Mouse (Mus musculus): Measurements from ENCODE around the gene Cant1. TPM values are rescaled to one million over a fixed set of nuclear protein-coding genes. Genes with fewer than 3 reads are reported as not detected.
A peak's percentile ranks its signal among the peaks of the same experiment; 100 is the strongest.

Cant1 gene
- polyA plus RNA-seq, 1 experiment from 2014 or later, result 22.5 TPM

GRCm38 (mm10) chr11:118426765-118427164 is 7.9 kb upstream of the Cant1 start:
- H3K9ac ChIP-seq (ENCODE audit: low read length), result no peak overlapping the region
- no peak for ATAC-seq (ENCODE audit: insufficient read depth, low FRiP score)
- no peaks in the 10 kb centered on the region for H3K9me3 ChIP-seq (replicated peaks; ENCODE audit: control insufficient read depth, low read length)
- WGBS, result 73% methylated on average over 5 of the region's 5 CpGs
- H3K27me3 ChIP-seq (ENCODE audit: control insufficient read depth, insufficient read depth, low read length), result no peaks in the 10 kb centered on the region
- no peak overlapping the region for H3K4me2 ChIP-seq (ENCODE audit: low read depth, low read length)
- peaks cover 54% of the 10 kb centered on the region for H3K4me1 ChIP-seq (ENCODE audit: control insufficient read depth, insufficient read depth, low read length)
- H3K36me3 ChIP-seq (ENCODE audit: control insufficient read depth, insufficient read depth, low read length), result no peaks in the 10 kb centered on the region
- no peak overlapping the region for H3K4me3 ChIP-seq (replicated peaks; ENCODE audit: low read length)
- H3K27ac ChIP-seq (ENCODE audit: low read length), result no peak overlapping the region

- WGBS, result 45% methylated on average over 13 of the region's 13 CpGs
- H3K9me3 ChIP-seq (replicated peaks; ENCODE audit: control insufficient read depth, low read length), result no peaks in the 10 kb centered on the region
- H3K4me3 ChIP-seq (replicated peaks; ENCODE audit: low read length), result no peak overlapping the region
- no peaks in the 10 kb centered on the region for H3K36me3 ChIP-seq (ENCODE audit: control insufficient read depth, insufficient read depth, low read length)
- H3K4me2 ChIP-seq (ENCODE audit: low read depth, low read length), result no peak overlapping the region
- no peaks in the 10 kb centered on the region for H3K27me3 ChIP-seq (ENCODE audit: control insufficient read depth, insufficient read depth, low read length)
- peaks cover 34% of the 10 kb centered on the region for H3K4me1 ChIP-seq (ENCODE audit: control insufficient read depth, insufficient read depth, low read length)
- ATAC-seq (ENCODE audit: insufficient read depth, low FRiP score), result no peak
- H3K9ac ChIP-seq (ENCODE audit: low read length), result no peak overlapping the region
- H3K27ac ChIP-seq (ENCODE audit: low read length), result no peak overlapping the region
These were observed 5.9 kb upstream of the Cant1 start for GRCm38 (mm10) chr11:118424621-118425335.

DNA sequence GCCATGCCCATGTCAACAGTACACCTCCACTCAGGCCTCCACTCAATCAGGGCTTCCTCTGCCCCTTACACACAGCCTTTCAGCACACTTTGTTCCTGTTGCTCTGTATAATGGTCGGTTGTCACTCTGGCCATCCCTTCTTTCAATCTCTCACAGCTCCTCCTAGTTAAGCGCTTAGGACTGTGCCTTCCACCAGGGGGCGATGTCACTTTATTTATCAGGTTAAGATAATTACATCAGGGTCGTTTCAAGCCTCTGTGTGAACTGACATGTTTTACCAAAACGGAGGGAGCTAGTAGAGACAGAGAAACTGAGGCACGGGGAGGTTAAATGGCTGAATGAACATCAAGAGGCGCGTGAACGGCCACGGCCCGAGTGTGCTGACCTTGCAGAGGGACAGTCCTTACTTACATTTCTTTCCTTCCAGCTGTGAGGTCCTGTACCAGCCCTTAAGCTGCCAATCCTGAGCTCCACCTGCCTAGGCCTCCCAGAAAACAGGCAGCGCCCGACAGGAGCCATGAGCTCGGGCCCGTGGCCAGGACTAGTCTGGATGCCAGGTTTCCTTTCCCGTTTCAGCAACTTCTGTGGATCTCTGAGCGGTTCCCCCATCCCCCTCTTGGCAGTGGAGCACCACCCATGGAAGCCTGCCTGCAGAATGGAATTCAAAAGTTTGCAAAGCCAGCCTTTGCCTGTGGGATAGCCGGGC is 4.5 kb upstream of the Cant1 start:
- H3K4me2 ChIP-seq (ENCODE audit: low read depth, low read length), result peak overlapping the region; percentile 51
- 5% methylated on average over 18 of the region's 18 CpGs for WGBS
- H3K27me3 ChIP-seq (ENCODE audit: control insufficient read depth, insufficient read depth, low read length), result no peaks in the 10 kb centered on the region
- peak overlapping the region; percentile 71 for H3K27ac ChIP-seq (ENCODE audit: low read length)
- peak overlapping the region; percentile 64 for H3K9ac ChIP-seq (ENCODE audit: low read length)
- ATAC-seq (ENCODE audit: insufficient read depth, low FRiP score), result 0 out of 2 replicates have a peak, but pooled peaks have one; percentile 5
- H3K4me3 ChIP-seq (replicated peaks; ENCODE audit: low read length), result peak overlapping the region; percentile 22
- no peaks in the 10 kb centered on the region for H3K9me3 ChIP-seq (replicated peaks; ENCODE audit: control insufficient read depth, low read length)
- H3K36me3 ChIP-seq (ENCODE audit: control insufficient read depth, insufficient read depth, low read length), result no peaks in the 10 kb centered on the region
- peaks cover 26% of the 10 kb centered on the region for H3K4me1 ChIP-seq (ENCODE audit: control insufficient read depth, insufficient read depth, low read length)

DNA sequence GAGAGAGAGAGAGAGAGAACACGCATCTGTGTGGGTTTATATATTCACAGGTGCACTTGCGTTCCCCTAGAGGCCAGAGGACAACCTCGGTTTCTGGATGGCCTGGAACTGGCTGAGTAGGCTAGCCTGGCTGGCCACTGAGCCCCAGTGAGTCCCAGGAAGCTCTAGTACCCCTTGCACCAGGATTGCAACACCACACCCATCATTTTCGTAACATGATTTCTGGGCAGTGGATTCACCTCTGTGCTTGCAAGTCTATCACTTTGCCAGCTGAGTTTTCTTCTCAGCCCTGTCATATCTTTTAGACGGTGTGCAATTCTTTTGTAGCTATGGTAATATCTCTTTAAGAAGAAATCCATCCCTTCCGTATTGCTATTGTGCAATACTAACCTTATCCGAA is 1.4 kb upstream of the Cant1 start:
- ATAC-seq (ENCODE audit: insufficient read depth, low FRiP score), result no peak
- Histone ChIP-seq H3K27me3 (ENCODE audit: control insufficient read depth, insufficient read depth, low read length) (no peaks in the 10 kb centered on the region), H3K36me3 (ENCODE audit: control insufficient read depth, insufficient read depth, low read length) (no peaks in the 10 kb centered on the region), H3K4me1 (ENCODE audit: control insufficient read depth, insufficient read depth, low read length) (peaks cover 35% of the 10 kb centered on the region), H3K4me2 (ENCODE audit: low read depth, low read length) (no peak overlapping the region), H3K9ac (ENCODE audit: low read length) (no peak overlapping the region), H3K4me3 (replicated peaks; ENCODE audit: low read length) (no peak overlapping the region), H3K9me3 (replicated peaks; ENCODE audit: control insufficient read depth, low read length) (no peaks in the 10 kb centered on the region), H3K27ac (ENCODE audit: low read length) (no peak overlapping the region)
- WGBS, result 62% methylated on average over 7 of the region's 7 CpGs

DNA sequence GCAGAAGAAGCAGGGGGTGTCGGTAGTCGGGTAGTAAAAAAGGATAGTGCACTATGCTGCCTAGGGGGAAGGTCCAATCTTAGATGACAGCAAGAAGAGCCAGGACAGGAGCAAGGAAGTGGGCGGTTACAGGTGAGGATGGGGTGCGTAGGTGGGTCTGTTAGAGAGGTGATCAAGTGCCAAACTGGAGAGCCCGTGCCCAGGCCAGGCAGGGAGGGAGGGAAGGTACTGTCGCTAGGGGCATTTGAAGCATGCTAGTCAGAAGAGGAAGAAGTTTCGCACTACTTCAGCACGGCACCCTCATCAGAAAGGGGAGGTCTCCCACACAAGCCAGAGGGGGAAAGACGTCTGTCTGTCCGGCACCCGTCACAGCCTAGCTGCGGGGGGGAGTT is 448 bp downstream of the Cant1 start:
- H3K27ac ChIP-seq (ENCODE audit: low read length), result peak overlapping the region; percentile 79
- no peaks in the 10 kb centered on the region for H3K36me3 ChIP-seq (ENCODE audit: control insufficient read depth, insufficient read depth, low read length)
- WGBS, result 5% methylated on average over 12 of the region's 12 CpGs
- H3K9ac ChIP-seq (ENCODE audit: low read length), result peak overlapping the region; percentile 95
- no peaks in the 10 kb centered on the region for H3K9me3 ChIP-seq (replicated peaks; ENCODE audit: control insufficient read depth, low read length)
- peak overlapping the region; percentile 90 for H3K4me3 ChIP-seq (replicated peaks; ENCODE audit: low read length)
- H3K4me2 ChIP-seq (ENCODE audit: low read depth, low read length), result peak overlapping the region; percentile 82
- H3K4me1 ChIP-seq (ENCODE audit: control insufficient read depth, insufficient read depth, low read length), result peaks cover 22% of the 10 kb centered on the region
- no peaks in the 10 kb centered on the region for H3K27me3 ChIP-seq (ENCODE audit: control insufficient read depth, insufficient read depth, low read length)
- peak; percentile 3; the same call in 1 of the 2 replicates for ATAC-seq (ENCODE audit: insufficient read depth, low FRiP score)

GRCm38 (mm10) chr11:118417496-118417895 is 1.4 kb downstream of the Cant1 start:
- H3K9me3 ChIP-seq (replicated peaks; ENCODE audit: control insufficient read depth, low read length), result no peaks in the 10 kb centered on the region
- peaks cover 20% of the 10 kb centered on the region for H3K4me1 ChIP-seq (ENCODE audit: control insufficient read depth, insufficient read depth, low read length)
- 93% methylated on average over 9 of the region's 9 CpGs for WGBS
- no peaks in the 10 kb centered on the region for H3K36me3 ChIP-seq (ENCODE audit: control insufficient read depth, insufficient read depth, low read length)
- peak overlapping the region; percentile 90; the same call in 1 of the 2 replicates for H3K4me3 ChIP-seq (replicated peaks; ENCODE audit: low read length)
- H3K27me3 ChIP-seq (ENCODE audit: control insufficient read depth, insufficient read depth, low read length), result no peaks in the 10 kb centered on the region
- no peak for ATAC-seq (ENCODE audit: insufficient read depth, low FRiP score)
- peak overlapping the region; percentile 82 for H3K4me2 ChIP-seq (ENCODE audit: low read depth, low read length)
- 0 out of 2 replicates have a peak overlapping the region, but pooled peaks have one; percentile 1 for H3K27ac ChIP-seq (ENCODE audit: low read length)
- H3K9ac ChIP-seq (ENCODE audit: low read length), result peak overlapping the region; percentile 95

DNA sequence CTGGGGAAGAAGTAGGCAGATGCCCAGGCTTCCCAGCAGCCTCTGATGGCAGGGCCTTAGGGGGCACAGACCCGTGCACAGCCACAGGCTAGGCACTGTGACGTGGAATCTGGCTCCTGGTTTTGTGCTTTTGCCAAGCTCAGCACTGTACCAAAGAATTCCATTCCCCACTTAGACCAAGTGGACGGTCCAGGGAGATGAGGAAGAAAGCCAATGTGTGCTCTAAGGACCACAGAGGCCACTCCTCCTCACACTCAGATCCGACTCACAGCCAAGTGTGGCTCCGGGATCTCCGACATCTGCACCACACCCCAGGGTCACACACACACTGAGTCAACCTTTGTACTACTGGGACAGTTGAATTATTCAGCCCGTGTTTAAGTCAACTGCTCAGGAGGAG is 2.8 kb downstream of the Cant1 start:
- H3K9ac ChIP-seq (ENCODE audit: low read length), result 0 out of 2 replicates have a peak overlapping the region, but pooled peaks have one; percentile 0
- ATAC-seq (ENCODE audit: insufficient read depth, low FRiP score), result peak; percentile 10; the same call in 1 of the 2 replicates
- H3K27me3 ChIP-seq (ENCODE audit: control insufficient read depth, insufficient read depth, low read length), result no peaks in the 10 kb centered on the region
- peak overlapping the region; percentile 51; the same call in 1 of the 2 replicates for H3K27ac ChIP-seq (ENCODE audit: low read length)
- no peaks in the 10 kb centered on the region for H3K9me3 ChIP-seq (replicated peaks; ENCODE audit: control insufficient read depth, low read length)
- H3K36me3 ChIP-seq (ENCODE audit: control insufficient read depth, insufficient read depth, low read length), result peaks cover 3% of the 10 kb centered on the region; the same call in 1 of the 2 replicates
- 71% methylated on average over 7 of the region's 7 CpGs for WGBS
- peaks cover 20% of the 10 kb centered on the region for H3K4me1 ChIP-seq (ENCODE audit: control insufficient read depth, insufficient read depth, low read length)
- H3K4me3 ChIP-seq (replicated peaks; ENCODE audit: low read length), result no peak overlapping the region
- H3K4me2 ChIP-seq (ENCODE audit: low read depth, low read length), result no peak overlapping the region

DNA sequence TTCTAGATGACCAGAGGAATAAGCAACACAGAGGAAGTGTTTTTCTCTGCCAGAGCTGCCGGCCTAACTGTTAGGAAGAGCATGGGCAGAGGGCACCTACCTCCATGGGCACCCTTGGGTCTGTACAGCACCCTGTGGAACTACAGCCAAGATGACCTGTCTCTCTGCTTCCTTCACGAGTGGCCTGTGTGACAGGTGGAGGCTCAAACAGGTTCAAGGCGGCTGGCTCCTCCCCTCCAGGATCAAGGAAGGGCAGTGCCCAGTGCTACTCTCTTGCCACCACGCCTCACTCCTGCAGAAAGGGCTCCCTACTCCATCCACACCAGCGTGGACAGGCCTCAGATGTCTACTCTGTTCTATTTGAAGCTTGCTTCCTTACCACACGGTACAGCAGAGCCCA is 3.3 kb downstream of the Cant1 start:
- ATAC-seq (ENCODE audit: insufficient read depth, low FRiP score), result no peak
- WGBS, result 79% methylated on average over 6 of the region's 6 CpGs
- 0 out of 2 replicates have a peak overlapping the region, but pooled peaks have one; percentile 51 for H3K27ac ChIP-seq (ENCODE audit: low read length)

DNA sequence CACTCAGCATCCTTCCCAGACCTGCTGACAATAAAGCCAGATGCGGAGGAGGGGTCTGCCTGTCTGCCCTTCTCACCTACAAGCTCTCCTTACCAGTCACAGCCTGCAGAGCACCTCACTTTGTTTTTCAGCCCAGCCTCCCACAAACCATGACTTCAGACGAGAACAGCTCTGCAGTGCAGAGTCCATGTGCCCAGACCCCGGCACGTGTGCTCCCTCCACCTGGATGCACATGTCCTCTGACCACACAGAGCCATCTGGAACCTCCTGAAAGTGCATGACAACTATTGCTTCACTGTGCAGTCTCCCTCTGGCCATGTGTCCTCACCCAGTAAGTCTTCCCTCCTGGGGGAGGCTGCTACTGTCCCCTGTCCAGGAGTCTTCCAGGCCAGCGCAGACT is 4.6 kb downstream of the Cant1 start:
- whole genome bisulfite sequencing, result 90% methylated on average over 5 of the region's 5 CpGs
- H3K27ac ChIP-seq (ENCODE audit: low read length), result no peak overlapping the region
- no peak for ATAC-seq (ENCODE audit: insufficient read depth, low FRiP score)
- no peaks in the 10 kb centered on the region for H3K27me3 ChIP-seq (ENCODE audit: control insufficient read depth, insufficient read depth, low read length)
- H3K36me3 ChIP-seq (ENCODE audit: control insufficient read depth, insufficient read depth, low read length), result peaks cover 12% of the 10 kb centered on the region
- H3K4me3 ChIP-seq (replicated peaks; ENCODE audit: low read length), result no peak overlapping the region
- no peak overlapping the region for H3K9ac ChIP-seq (ENCODE audit: low read length)
- H3K4me1 ChIP-seq (ENCODE audit: control insufficient read depth, insufficient read depth, low read length), result peaks cover 17% of the 10 kb centered on the region
- H3K9me3 ChIP-seq (replicated peaks; ENCODE audit: control insufficient read depth, low read length), result no peaks in the 10 kb centered on the region
- H3K4me2 ChIP-seq (ENCODE audit: low read depth, low read length), result no peak overlapping the region

More for the DNA sequence above, 3.3 kb downstream of the Cant1 start:
- H3K9ac ChIP-seq (ENCODE audit: low read length), result 0 out of 2 replicates have a peak overlapping the region, but pooled peaks have one; percentile 0
- H3K4me2 ChIP-seq (ENCODE audit: low read depth, low read length), result peak overlapping the region; percentile 11; the same call in 1 of the 2 replicates
- no peak overlapping the region for H3K4me3 ChIP-seq (replicated peaks; ENCODE audit: low read length)
- no peaks in the 10 kb centered on the region for H3K27me3 ChIP-seq (ENCODE audit: control insufficient read depth, insufficient read depth, low read length)
- H3K9me3 ChIP-seq (replicated peaks; ENCODE audit: control insufficient read depth, low read length), result no peaks in the 10 kb centered on the region
- peaks cover 20% of the 10 kb centered on the region for H3K4me1 ChIP-seq (ENCODE audit: control insufficient read depth, insufficient read depth, low read length)
- peaks cover 5% of the 10 kb centered on the region for H3K36me3 ChIP-seq (ENCODE audit: control insufficient read depth, insufficient read depth, low read length)
